Mouse (Mus musculus) stomach, postnatal 0 days (tissue): ENCODE data around the gene Podxl2.

Experiments
- CTCF ChIP-seq: IDR thresholded peaks from 2 replicates; pipeline ENCODE4 v1.5.1; 2016; ENCODE audit warnings: antibody characterized with exemption, low read depth, mild to moderate bottlenecking, moderate library complexity
- EP300 ChIP-seq: optimal IDR thresholded peaks from 2 replicates; pipeline ENCODE3; 2016; ENCODE audit warnings: antibody characterized with exemption

DNA sequence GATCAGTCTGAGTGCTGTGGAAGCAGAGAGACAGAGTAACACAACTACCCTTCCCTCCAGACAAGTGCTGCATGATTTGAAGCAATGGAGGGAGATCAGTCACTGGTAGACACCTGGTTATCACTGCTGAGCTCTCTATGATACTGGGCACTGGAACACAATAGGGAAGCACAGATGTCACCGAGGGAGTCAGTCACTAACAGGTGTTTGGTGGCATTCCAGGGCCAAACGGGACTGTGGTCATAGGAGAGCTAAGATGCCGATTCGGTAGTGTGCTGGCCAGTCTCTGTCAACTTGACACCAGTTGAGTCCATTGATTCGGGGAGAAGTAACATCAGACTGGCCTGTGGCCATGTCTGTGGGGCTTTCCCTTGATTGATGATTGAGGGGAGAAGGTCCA lies 20.3 kb downstream of the Podxl2 start:
- TF ChIP-seq EP300 (no peak), CTCF (no peak)
